Mouse (Mus musculus) spleen, postnatal 4 days (tissue): Measurements from ENCODE around the gene Nutf2.

ENCODE experiments used
- DNase-seq, 2 experiments: peaks; one replicate each; pipeline ENCODE4 v3.0.0; 2022; ENCODE audit warnings: low spot score in 2 of 2

The Nutf2 gene

DNA sequence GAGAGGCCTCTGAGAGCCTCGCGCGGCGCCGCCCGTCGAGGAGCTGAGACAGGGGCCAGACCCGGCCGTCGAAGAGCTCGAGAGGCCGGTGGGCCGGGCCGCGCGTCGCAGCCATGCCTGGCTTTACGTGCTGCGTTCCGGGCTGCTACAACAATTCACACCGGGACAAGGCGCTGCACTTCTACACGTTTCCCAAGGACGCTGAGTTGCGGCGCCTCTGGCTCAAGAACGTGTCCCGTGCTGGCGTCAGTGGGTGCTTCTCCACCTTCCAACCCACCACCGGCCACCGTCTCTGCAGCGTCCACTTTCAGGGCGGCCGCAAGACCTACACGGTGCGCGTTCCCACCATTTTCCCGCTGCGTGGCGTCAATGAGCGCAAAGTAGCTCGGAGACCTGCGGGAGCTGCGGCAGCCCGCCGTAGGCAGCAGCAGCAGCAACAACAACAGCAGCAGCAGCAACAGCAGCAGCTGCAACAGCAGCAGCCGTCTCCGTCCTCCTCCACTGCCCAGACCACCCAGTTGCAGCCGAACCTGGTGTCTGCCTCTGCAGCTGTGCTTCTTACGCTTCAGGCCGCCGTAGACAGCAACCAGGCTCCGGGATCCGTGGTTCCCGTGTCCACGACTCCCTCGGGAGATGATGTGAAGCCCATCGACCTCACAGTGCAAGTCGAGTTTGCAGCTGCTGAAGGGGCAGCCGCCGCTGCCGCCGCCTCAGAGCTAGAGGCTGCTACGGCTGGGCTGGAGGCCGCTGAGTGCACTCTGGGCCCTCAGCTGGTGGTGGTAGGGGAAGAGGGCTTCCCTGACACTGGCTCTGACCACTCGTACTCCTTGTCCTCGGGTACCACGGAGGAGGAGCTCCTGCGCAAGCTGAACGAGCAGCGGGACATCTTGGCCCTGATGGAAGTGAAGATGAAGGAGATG, 4.9 kb upstream of the Nutf2 start:
- DNase-seq = peak; percentile 61 to 84

DNA sequence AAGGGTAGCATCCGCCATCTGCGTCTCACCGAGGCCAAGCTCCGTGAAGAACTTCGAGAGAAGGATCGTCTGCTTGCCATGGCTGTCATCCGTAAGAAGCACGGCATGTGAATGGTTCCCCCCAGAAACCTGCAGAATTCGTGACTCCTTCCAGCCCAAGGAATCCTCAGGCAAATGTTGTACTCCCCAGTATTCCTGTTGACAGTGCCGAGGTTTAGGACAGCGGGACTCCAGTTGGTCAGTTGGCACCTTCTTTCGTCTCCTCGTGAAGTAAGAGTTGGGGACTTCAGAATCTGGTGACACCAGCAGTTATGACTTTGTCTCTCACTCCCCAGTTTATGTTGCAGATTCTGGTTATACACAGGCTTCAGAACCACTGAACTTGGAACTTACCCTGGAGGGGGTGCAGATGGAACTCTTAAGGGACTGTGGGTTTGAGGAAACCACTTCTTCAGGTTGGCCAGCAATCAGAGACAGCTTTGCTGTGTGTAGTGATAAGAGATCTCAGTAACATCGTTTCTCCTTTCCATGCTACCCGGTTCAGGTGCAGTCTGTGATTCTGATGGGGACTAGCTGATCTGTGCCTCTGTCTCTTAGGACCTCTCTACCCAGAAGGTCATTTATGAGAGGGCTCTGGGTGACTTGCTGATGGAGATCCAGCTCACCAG, 4.1 kb upstream of the Nutf2 start:
- no peak for DNase-seq

DNA sequence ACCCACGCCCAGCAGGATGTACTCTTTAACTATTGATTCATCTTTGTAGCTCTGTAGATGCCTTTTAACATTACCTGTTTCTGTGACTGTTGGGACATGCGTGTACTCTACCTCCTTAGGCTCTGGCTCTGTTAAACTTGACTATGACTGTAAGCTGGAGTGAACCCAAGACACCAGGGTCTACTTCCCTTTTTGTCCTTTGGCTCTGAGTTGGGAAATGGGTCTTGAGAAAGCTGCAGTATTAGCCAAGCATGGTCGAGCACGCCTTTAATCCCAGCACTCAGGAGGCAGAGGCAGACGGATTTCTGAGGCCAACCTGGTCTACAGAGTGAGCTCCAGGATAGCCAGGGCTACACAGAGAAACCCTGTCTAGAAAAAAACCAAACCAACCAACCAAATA, 1.9 kb upstream of the Nutf2 start:
- DNase-seq = no peak

DNA sequence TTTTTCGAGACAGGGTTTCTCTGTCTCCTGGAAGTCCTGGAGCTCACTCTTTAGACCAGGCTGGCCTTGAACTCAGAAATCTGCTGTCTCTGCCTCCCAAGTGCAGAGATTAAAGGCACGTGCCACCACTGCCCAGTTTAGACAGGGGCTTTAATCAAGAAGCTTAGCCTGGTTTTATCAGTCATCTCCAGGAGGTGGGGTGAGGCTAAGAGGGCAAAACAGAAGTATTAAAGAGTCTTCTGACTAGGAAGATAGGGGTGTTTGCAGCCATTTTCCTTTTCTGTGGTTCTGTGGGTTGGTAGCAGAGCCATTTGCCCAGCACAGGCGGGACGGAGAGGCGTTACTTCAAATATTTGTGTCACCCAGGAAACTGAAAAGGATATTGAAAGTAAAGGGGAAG, 1.1 kb upstream of the Nutf2 start:
- peak in 1 of 2 experiments; percentile 47 for DNase-seq

DNA sequence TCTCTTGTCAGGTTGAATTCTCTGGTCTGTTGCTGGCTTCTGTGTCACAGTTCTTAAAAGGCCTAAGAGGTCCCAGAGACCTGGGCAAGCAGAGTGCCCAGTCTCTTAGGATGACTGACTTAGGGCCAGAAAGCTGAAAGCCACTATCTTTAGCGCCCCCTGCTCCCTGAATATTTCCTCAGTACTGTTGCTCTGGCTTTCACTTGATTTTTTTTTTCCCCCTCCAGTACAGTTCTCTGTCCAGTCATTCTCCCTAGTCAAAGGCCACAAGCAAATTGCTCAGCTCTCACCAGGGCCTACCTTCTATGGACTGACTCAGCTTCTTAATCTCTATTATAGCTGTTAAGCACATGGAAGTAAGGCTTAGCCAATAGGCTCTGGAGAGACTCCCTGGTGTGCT, 1.6 kb downstream of the Nutf2 start:
- DNase-seq = peak in 1 of 2 experiments; percentile 34

DNA sequence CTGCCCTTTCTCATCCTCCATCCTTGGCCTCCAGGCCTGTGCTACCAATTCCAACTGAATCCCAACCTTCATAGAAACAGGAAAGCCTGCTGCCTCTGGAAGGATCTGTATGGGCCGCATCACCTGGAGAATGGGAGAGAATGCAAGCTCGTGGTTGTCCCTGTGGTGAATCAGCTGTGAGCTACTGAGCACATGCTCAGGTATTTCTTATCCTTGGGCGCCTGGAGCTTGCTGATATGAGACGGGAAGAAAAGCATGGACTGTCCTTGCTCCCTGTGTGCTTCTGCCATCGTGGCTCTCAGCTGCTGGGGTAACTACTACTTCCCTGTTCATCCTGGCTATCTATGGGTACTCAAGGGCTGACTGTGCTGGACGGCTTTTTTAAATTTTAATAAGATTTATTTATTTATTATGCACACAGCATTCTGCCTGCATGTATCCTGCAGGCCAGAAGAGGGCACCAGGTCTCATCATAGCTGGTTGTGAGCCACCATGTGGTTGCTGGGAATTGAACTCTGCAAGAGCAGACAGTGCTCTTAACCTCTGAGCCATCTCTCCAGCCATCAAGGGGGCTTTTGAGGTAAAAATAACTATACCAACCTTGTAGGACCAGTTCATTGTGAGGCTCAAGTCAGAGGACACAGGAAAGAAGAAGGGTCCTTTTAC, 6.1 kb downstream of the Nutf2 start:
- no peak for DNase-seq

DNA sequence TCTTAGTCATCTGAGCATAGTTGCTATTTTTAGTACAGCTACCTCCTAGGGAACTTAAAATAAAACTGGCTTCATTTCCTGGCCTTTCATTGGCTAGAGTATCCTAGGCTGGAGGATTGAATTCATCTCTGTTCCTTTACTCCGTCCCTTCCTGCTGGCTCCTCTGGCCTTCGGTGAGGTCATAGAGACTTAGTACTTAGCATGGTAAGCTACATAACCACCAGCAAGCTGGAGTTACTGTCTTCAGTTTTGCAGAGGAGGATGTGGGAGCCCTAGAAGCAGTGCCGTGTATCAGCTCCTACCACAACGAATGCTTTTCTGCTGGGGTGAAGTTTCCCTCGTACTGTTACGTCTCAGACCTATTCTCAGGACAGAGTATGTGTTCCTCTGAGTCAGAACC, 13.9 kb downstream of the Nutf2 start:
- no peak for DNase-seq

DNA sequence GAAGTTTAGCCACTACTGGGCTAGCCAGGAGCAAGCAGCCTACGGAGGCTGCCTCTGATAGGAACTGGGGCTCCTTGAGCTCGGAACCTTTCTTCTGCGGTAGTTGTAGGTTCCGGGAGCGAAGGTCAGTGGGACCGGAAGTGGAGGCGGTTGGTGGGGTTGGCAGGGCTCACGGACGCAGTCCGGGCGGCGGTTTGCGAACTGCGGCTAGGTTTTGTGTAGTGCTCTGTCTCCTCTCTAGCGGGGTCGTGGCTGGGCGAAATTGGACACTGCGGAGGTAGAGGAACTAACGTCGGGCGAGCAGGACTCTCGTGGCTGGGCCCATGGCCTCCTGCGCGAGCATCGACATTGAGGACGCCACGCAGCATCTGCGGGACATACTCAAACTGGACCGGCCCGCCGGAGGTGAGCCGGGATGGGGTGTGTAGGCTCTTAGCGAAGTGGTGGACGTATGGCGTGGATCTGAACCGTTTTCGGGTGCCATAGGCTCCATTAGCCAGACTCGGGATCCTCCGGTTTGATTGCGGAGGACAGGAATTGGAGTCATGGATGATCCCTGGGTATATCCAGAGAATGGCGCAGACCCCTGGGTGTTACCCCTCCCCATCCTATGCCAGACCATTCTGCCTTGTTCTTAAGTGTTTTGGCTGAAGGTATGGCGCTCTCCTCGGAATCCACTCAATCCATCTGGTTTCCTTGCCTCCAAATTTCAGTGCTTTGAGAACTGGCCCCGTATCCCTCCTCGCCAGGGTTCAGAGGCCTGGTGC, 20.6 kb downstream of the Nutf2 start, which contains the start of gene Edc4:
Gene Edc4 (plus strand): TSS at position 128 of the 767 bp plus-strand sequence.
- peak; percentile 89 to 95 for DNase-seq

DNA sequence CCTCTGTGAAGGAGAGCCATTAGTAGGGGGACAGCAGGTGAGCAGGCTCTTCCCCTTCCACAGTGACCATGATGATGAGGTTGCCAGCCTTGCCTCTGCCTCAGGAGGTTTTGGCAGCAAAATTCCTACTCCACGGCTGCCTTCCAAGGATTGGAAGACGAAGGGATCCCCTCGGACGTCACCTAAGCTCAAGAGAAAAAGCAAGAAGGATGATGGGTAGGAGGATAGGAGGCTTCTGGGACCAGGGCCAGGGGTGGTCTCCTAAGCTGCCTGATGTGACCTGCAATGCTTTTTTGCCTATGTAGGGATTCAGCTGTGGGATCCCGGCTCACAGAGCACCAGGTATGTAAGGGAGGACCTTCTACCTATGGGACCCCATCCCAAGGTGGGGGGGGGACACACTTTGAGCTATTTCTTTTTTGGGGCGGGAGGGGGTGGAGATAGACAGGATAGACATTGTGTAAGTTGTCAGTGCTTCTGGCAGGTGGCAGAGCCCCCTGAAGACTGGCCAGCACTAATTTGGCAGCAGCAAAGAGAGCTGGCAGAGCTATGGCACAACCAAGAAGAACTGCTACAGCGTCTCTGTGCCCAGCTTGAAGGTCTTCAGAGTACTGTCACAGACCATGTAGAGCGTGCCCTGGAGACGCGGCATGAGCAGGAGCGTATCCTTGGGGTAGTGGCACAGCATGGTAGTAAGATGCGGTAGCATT, 29.5 kb downstream of the Nutf2 start:
- no peak for DNase-seq

DNA sequence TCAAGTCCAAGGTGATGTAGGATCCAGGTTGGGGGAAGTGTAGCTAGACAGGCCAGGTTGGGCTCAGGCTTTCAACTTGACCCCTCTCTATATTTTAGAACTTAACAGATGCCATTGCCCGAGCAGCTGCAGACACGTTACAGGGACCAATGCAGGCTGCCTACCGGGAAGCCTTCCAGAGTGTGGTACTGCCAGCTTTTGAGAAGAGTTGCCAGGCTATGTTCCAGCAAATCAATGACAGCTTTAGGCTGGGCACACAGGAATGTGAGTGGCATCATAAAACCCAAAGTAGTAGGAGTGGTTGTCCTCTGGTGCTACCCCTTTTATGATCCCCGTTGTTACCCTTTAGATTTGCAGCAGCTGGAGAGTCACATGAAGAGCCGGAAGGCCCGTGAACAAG, 30.5 kb downstream of the Nutf2 start:
- no peak for DNase-seq

DNA sequence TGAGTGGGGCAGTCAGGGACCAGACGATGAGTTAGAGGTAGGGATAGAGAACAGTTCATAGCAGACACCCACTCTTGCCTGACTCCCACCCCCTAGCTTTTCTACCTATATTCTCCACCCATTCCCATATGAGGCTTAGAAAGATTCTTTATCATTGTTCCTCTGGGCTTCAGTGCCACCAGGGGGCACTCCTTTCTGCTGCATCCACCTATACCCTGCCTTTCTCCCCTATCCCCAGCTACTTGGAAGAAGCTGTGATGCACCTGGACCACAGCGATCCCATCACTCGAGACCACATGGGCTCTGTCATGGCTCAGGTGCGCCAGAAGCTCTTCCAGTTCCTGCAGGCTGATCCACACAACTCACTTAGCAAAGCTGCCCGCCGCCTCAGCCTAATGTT, 32.1 kb downstream of the Nutf2 start:
- DNase-seq = no peak

DNA sequence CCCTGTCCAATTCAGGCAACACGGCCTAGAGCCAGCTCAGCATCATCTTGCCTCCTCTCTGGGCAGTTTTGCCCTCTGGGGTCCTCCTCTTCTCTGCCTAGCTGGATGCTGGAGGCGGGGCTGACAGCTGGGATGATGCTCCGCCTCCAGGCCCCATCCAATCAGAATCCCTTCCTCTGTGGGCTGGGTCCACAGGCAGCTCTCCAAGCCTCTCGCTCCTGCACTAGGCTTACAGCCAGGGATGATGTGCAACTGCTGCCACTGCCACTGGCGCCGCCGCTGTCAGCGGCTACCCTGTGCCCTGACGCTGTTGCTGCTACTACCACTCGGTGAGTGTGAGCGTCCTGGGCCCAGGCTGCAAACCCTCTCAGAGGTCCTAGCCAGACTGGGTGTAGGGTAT, 33.0 kb downstream of the Nutf2 start, which contains the start of gene Nrn1l:
Gene Nrn1l (plus strand): TSS at position 229 of the 400 bp plus-strand sequence.
- DNase-seq = peak in 1 of 2 experiments; percentile 46

DNA sequence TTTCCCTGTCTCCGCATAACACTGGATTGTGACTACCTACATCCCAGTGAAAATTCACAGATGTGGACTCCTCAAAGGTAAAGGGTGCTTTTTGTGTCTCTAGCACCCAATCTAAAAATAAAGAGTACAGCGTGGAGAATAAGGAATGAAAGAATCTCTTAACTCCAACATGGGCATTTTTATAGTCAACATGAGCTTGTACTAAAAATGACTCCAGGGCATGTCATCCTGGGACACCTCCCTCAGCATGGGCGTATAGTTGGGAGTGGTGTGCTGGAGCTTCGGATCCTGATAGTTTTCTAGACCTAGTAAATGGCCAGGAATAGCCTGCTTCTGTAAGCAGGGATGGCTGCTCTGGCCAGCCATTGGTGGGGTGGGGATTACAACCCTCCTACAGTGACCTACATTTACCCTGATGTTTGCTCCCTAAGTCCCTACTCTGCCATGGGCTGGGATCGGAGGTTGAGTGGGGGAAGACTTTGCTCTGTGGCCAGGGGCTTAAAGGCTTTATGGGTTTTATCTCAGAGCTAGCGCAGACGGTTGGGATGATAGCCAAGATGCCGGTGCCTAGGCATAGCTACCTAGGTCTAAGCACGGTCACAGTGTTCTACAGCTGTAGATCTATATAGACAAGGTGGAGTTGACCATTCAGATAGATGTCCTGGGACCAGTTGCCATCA, 37.6 kb downstream of the Nutf2 start:
- no peak for DNase-seq

DNA sequence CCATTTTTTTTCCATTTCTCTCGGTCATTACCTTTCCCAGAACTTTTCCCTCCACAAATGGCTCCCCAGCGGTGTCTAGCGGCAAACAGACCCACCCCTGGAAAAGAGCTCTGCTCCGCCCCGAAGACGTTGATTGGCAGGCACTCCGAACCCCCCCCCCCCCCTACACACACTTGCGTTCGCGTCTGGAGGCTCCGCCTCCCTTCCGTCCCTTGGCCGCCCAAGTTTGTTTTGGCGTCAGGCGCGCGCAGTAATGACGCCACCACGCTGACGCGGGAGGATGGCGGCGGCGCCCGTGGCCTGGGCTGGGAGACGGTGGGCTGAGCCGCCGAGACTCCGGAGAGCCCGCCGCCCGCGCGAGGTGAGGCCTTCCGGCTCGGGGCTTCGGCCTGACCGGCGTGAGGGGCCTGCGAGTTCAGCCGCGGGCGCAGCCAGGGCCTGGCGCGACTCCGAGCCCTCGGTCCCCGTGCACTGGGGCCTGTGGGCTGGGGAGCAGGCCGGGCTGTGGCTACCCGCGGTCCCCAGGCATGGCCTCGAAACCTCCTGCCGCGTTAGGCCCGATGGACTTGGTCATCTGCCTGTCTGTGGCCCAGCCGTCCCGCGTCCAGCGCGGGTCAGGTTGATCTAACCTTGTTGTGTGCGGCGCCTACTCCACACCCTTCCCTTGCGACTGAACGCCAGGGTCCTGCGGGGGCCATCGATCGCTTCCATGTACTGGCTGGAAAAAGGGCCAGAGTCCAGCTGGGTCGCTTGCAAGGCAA, 40.0 kb downstream of the Nutf2 start, which contains the start of gene Pskh1:
Gene Pskh1 (plus strand): TSS at position 262 of the 761 bp plus-strand sequence.
- DNase-seq = peak; percentile 89 to 95

DNA sequence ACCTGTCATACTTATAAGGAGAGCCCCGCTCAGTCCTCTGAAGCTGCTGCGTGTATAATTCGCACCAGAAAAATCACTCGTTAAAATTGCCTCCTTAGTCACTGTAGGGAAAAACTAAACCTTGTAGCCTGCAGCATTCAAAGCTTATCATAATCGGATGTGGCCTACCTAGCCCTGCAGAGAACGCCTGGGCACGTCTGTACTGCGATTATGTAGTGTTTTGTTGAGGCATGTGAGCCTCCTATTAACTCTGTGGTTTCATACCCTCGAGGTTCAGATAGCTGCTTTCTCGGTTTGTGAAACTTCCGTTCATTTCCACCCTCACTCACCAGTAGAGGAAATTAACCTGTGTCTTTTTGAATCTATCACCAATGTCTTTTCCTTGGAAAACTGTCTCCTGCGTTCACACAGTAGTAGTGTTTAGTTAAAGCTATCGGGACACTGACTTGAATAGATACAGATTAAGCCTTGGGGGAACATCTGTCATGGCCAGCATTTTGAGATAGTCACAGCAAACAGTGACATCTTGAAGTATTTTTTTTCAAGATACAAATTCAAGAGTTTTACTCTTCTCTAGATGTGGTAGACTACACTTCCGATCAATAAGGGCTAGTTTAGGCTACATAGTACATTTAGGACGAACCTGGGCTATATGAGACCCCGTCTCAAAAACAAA, 40.7 kb downstream of the Nutf2 start:
- no peak for DNase-seq

DNA sequence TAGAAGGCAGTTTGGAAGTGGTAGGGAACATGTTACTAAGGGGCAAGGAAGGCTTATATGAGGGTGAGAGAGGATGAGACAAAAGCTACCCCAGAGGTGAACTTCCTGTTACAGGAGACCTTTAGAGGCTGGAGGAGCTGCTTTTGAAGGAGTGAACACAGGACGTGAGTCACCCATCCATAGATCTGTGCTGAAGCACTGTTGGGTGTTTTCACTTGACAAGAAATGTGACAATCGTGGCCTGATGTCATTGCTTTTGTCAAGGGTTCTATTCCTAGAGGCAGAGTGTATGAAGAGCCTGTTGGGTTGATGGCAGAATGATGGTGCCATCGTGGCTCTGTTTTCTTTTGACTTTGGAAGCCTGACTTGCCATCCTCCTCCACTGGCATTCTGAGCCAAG, 59.0 kb downstream of the Nutf2 start:
- no peak for DNase-seq

DNA sequence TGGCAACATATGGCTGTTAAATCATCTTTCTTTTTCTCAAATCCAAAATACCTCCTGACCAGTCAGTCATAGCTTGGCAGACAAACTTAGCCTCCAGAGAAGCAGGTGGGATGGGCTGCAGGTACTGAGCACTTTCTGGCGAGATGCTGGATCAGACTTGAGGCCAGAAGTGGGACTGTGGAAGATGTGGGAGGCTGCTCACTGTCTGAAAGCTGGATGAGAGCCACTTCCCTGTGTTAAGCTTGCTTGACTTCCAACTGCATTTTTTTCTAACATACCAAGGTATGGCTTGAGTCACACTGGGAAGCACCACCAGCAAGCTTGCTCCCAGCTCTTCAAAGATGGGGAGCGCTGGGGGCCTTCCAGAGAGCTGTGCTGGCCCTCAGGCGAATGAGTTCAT, 64.7 kb downstream of the Nutf2 start:
- no peak for DNase-seq
